Mouse (Mus musculus): ENCODE measurements at regions not wholly inside any gene's neighbourhood (a gene's known extent, or its start where the extent isn't known, plus 50 kb on each side); places are given as distances from the start of the nearest gene placed in this dataset.

DNA sequence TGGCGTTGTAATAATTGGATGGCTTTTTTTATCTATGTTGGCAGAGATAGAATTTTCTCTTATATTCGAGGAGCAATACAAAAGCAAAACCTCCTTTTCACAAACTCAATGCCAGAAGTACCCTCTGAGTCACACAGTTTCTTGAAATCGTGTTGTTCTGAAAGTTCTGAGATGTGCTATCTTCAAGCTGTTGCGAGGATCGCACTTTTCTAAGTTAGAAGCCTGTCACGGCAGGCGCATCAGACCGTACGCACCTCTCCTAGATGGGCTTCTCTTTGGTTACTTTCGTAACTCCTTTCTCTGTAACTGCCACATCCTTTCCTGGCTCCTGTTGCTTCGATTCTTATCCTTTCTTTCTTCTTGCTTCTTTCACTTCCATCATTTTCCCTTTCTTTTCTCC lies 271.2 kb upstream of the Arrdc3 start:
- DNase-seq (ENCODE audit: low spot score in 2 of 2) = peak; percentile 24 to 34

DNA sequence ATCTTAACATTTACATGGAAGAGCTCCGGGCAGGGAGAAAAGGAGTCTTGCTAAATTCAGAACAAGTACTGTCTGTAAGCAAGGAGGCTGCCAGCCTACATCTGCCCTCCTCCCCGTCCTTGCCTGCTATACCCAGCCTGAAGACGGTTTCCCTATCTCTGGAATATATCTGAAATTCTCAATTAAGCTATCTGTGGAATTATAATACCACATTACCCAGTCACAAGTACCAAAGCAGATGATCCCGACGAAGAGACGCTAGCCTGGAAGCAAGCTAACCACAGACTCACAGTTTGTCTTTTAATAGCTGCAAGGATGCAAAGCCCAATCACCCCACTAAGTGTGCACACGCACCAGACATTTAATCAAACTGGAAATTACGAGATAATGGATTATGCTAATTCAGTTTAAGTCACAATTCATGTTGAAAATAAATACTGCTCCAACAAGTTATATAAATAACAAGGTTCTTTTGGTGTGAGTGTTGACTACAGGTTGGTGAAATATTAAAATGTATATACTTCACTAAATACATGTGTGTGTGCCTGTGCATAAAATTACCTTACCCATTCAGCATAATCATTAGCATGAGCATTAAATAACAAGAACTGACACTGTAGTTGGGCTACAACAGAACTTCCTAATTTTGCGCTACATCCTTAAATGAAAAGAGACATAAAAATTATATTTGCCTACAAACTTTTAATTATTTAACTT lies 269.9 kb upstream of the Arrdc3 start:
- peak; percentile 21 to 53 for DNase-seq (ENCODE audit: low spot score in 2 of 2)

DNA sequence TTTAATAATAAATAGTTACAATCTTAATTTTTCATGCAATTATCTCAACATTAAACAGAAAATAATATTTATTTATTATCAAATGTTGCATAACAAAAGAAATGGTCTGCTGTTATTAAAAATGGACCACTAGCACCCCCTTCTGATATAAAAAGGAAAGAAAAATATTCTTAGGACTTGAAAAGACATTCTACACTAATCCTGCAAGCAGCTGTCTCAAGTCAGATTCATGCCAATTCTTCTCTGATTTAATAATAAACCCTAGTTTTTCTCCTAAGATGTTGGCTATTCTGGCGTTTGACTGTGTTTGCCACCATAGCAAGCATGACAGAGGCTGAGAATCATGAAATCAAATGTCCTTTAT lies 269.3 kb upstream of the Arrdc3 start:
- DNase-seq (ENCODE audit: low spot score in 2 of 2) = no peak

DNA sequence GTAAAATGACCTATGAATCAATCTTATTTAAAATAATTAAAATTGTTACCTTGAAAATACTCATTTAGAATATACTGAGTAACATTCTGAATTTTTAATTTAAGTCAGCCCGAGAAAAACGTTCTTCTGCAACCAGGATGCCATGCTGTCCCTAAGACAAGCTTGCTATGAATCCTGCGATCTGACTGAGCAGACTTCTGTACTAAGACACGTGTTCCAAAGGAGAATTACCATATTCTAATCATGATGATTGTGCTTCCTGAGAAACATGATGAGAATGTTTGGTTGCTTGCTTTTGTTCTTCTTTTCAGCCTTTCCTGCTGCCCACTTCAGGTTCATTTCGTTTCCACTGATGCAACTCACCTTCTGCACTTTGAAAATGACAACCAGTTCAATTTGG lies 268.2 kb upstream of the Arrdc3 start:
- no peak for DNase-seq (ENCODE audit: low spot score in 2 of 2)

DNA sequence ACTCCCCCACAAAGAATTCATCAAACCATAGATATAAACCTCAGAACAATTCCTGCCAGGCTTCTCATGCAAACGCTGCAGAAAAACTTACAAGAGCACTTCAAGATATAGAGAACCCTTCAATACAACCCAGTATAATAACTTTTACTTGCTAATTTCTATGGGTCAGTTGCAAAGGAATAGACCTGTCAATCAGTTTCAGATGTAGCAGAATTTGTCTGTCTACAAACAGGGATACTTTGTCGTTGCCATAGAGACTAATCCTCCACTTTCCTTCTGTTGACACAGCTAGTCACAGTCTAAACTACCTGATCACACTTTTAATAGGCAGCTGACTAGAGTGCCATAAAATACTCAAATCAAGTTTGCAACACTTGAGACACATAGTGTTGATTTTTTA lies 260.2 kb upstream of the Arrdc3 start:
- no peak for DNase-seq (ENCODE audit: low spot score in 2 of 2)

DNA sequence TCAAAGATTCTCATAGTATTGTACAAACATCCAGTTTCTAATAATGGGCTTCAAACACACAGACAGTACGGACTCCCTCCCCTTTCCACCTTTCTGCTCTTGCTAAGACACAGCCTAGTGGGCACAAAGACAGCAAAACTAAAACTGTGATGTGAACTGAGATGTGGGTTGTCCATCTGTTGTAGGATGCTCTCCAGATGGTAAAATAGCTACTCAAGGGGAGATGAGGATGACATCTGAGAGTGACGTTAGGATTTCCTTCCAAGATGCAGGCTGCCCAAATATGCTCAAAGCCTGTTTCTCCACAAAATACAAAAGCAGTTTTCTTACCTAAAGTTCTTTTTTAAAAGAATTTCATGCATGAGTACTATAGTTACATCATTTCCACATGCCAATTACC lies 241.8 kb upstream of the Arrdc3 start:
- DNase-seq (ENCODE audit: low spot score in 2 of 2) = peak; percentile 2 to 5

DNA sequence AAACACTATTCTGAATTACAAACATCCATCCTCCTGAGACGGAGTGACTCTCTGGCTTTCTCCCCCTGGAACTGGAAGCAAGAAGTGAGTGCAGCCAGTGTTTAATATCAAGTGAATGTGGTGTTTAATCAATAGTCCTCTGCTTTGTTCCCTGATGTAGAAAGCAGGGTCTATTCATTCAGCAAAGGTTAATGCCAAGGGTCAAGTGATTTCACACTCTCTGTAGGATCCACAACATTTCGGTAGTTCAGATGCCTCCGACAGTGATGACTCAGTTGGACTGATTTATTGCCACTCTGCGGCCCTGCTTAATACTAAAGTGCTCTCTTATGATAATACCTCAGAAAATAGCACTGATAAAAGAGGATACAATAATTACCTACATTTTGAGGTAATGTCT lies 235.6 kb upstream of the Arrdc3 start:
- no peak for DNase-seq (ENCODE audit: low spot score in 2 of 2)

DNA sequence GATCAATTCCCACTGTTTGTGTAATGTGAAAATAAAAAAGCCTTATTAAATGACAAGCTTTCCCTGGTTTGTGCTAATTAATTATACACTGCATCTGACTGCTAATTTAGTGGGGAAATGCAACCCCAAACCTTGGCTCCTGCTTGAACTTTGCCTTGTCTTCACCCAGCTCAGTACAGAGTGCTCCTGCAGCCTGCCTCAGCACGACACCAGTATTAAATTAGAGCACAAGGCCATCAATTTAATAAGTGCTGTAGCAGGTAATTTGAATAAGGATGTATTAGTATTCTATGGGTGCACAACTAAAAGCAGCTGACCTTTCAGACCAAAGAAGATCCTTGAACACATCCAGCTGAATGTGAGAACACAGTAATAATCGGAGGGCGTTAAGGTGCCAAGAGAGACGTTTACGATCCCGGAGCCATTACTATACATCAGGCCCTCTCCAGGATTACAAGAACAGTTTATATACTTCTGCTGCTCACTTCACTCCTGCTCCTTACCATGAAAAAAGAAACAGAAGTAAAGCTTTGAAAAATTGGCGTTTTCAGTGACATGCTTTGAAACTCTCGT lies 230.1 kb upstream of the Arrdc3 start:
- DNase-seq (ENCODE audit: low spot score in 2 of 2) = no peak

DNA sequence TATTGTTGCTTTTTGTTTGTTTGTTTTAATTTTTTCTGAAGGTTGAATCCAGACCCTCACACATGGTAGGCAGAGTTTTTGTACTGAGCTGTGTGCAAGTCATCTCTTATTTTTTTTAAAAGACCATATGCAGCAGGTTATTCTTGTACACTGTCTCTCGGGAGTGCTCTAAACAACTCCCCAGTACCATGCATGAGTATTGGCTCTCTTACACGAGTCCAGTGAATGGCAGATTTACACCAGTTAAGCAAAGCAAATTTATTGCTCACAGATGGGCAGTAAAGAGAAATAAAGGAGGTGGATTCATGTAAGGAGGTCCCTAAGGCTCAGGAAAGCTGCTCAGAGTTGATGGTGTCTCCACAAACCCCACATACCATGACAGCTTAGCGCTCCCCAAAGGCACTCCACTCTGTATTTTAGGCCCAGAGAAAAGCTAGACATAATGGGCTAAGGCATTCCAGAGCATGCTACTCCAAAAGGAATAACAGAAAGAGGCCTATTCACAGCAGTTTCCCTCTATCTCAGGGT lies 216.9 kb upstream of the Arrdc3 start:
- DNase-seq (ENCODE audit: low spot score in 2 of 2) = no peak

DNA sequence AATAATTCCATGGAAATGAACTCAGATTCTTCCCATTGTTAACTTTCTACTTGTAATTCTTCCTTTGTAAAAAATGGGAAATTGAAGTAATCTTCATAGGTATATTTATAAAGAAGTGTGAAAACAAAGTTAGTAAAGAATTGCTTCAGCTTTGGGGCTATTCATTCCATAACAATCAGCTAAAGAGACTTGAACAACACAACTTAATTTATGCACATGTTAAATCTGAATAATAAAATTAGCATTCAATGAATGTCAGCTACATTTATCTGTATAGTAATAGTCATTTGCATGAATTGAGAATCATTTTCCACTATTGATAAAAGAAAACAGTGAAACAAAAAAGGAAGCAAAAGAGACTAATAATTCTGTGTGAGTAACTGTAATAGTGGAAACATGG lies 193.3 kb upstream of the Arrdc3 start:
- DNase-seq (ENCODE audit: low spot score in 2 of 2) = no peak

DNA sequence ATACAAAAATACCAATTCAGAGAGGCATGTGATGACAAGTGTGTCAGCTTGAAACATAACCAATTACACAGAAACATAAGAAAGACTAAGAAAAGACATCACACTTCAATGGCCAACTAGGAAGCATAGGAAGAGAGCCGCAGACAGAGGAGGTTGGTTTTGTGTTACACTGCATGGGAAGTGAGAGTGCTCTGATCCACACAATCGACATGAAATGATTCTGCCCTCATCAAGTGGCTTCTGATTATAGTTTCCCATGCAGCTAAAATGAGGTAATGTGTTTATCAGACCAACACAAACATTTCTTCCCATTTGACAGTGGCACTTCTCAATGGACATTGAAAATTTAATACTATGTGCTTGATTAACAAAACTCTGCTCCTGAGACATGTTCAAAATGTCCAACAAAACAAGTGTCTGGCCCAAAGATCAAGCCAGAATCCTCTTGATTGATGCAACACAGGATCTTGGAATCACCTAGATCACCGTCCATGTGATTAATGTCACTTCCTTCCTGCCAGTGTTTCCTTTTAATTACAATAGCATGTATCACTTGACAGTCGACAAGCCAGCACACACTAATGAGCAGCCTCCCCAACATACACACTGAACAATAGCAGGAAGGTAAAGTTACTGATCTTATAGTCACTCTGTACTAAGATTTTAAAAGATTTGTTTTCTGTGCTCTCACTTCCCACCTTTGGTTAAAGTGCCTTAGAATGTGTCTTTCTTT lies 192.4 kb upstream of the Arrdc3 start:
- DNase-seq (ENCODE audit: low spot score in 2 of 2) = no peak

DNA sequence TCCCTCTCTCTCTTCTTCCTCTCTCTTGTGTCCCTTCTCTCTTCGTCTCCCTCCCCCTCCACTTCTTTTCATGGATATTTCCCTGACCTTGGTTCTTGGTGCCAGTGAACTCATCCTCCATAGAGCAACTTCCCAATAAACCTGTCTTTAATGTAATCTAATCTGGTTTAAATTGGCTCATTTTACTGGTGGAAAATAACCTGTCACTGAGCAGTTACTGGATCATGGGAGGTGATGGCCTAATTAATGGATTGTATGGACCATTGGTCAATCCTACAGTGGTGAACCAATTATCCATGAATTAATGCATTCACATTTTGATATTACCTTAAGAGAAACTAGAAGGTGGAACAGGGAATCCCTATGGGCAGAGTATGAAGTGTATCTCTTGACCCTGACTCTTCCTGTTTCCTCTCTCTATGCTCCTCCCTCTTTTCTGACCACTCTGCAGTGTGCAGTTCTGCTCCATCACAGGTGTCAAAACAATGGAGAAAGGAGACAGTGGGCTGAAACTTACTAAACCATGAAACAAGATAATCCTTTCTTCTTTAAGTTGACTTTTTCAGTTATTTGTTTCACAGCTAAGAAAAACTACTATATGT lies 187.5 kb upstream of the Arrdc3 start:
- no peak for DNase-seq (ENCODE audit: low spot score in 2 of 2)

DNA sequence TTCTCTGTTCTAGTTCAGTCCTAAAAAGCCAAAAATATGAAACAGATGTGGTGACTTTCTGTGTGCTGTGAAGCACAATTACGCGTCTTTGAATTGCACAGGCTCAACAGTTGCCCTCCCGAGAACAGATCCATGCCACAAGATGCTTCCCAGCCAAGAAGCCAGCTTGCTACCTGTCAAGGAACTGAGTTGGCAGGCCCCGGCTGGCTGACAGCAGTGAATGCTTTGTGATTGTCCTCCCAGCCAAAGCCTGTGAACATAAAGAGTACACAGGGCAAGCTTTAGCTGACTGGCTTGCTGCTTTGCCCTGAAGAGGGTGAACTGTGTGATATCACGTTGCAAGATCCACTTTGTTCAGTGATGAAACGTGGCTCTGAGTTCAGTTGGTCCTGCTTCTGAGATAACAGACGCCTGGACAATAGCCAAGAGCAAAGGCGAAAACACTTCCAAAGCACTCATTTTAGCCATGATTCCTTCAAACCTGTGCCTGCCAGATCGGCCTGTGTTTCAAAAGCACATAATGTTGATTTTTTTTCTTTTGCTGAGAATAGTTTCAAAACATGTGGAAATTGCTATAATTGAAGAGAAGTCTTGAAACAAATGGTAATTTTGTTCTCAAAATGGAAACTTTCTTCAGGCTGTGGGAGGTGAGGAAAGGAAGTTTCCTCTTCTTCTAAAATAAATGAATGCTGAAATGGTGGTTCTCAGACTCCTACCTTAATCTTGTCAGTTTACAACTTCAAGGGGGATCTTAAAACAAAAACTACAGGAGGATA lies 173.5 kb upstream of the Arrdc3 start:
- peak; percentile 21 to 28 for DNase-seq (ENCODE audit: low spot score in 2 of 2)

DNA sequence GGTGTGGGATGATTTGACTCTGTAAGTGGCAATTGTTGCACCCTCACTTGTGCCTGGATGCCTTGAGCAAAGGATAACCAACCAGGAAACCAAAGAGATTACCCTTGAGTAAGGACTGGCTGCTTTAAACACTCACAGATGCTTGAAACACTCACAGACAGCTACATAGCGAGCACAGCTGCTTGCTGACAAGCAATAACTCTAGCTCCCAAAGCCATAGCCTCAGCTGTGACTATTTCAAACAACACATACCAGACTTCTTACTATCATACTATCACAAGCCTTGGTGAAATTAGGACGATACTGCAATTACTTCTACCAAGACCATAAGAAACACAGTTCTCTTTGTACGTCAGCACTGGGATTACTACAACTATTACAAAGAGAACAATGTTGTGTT lies 163.9 kb upstream of the Arrdc3 start:
- DNase-seq (ENCODE audit: low spot score in 2 of 2) = no peak

DNA sequence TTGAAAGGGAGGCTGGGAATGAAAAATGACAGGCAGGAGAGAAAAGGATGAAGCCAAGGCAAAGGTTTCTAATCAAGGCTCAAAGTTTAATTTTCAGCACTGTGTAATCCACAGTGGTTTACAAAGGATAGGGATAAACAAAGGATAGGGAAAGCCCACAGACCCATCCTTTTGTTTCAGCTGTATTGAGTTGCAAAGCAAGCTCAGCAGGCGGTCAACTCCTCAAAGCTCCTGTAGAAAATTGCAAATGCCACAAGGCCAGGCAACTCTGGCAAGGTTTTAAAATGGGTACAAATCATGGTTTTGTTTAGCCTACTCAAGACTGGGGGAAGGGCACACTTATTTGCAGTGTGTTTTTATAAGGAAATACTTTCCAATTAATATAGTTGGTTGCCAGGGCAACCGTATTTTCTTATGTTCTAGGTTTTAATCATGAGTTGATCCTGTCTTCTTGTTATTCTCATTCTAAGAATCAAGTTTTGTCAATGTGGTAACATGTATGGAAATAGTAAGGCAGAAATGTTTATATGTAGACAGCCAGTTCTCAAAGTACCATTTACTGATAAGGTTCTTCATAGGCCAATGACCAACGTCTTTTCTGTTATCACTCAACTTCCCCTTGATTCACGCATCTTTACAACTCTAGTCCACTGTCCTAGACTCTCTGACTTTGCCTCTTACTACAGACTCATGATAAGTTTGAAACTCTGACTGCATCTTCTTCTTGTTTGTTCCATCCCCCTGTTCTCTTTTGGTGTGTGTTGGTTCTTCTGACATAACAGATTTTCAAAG lies 159.8 kb upstream of the Arrdc3 start:
- DNase-seq (ENCODE audit: low spot score in 2 of 2) = no peak

DNA sequence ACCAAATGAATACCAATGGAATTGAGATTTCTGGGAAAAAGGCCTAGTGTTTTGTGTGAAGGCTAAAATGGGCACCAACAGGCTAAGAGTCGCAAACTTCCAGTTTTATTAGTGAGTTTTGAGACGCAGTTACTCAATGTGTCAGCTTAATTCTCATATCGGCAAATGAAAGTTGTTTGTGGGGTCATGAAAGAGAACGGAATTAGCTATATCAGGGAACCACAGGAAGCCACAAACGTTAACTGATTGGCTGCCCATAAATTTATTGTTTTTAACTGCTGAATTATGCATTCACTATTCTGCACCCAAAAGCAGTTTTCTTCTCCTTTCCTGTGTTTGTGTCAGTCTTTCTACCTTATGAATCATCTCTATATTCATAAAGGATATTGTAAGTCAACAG lies 154.0 kb upstream of the Arrdc3 start:
- no peak for DNase-seq (ENCODE audit: low spot score in 2 of 2)

DNA sequence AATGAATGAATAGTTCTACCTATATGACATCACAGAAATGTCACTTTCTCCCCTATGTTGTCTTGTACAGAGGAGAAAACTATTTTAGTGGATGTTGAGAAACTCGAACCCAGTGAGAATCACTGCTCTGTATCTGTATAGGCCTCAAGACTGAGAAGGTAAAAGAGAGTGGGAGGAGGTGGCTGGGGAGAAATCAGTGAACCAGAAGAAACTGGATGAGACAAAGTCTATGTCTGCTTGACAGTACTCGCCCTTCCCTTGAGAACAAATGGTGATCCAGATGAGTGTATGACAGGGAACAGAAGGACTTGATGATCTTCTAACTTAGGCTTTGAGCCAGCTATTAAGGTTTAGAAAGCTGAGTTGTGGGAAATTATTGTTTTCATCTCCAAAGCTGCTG lies 137.2 kb upstream of the Arrdc3 start:
- no peak for DNase-seq (ENCODE audit: low spot score in 2 of 2)

DNA sequence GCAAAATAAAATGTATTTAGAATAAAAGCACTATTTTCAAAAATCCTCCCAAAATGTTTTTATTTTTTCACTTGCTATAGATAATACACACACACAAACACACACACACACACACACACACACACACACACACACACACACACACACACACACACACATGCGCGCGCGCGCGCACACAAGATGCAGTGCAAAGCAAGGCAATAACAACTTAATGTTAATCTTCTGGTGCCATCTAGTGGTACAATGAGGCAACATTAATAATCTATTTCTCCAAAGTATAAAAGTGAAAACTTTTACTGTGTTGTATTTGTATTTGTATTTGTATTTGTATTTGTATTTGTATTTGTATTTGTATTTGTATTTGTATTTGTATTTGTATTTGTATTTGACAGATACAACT lies 136.2 kb upstream of the Arrdc3 start:
- DNase-seq (ENCODE audit: low spot score in 2 of 2) = peak in 1 of 2 experiments; percentile 27

Data from right cerebral cortex, adult 2 months (tissue).